Mouse (Mus musculus): ENCODE data around the gene Noct.

DNA sequence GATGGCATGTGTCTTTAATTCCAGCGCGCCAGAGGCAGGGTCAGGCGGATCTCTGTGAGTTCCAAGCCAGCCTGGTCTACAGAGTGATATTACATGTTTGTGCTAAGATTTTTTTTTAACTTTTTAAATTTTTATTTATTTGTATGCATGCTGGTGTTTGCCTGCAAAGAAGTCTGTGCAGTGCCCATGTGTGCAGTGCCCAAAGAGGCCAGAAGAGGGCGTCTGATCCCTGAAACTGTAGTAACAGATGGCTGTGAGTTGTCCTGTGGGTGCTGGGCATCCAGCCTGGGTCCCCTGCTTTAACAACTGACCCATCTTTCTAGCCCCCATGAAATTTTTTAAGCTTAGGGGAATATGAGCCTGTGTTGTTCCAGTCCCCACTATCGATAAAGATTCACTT lies 19.8 kb upstream of the Noct start:
- peak; percentile 91 for TF ChIP-seq CTCF (conservative IDR thresholded peaks at IDR 0.05; ENCODE audit: low read length)
- no peak for TF ChIP-seq NANOG (IDR thresholded peaks at IDR 0.05; ENCODE audit: borderline replicate concordance, low read length)
- no peak for TF ChIP-seq POU5F1 (IDR thresholded peaks at IDR 0.05; ENCODE audit: borderline replicate concordance, low read length)
